Mouse (Mus musculus) CD4-positive naive resting alpha-beta T cell, adult 76 days (primary cell): ENCODE measurements around the gene Gm11541. TPM values are rescaled to one million over a fixed set of nuclear protein-coding genes. Genes with fewer than 3 reads are reported as not detected.

Source experiments
- total RNA-seq: library from RNA; stranded (reverse); gene quantifications from one replicate; pipeline ENCODE4 v1.2.4, GENCODE M21; 2023

The Gm11541 gene
- total RNA-seq = not detected

DNA sequence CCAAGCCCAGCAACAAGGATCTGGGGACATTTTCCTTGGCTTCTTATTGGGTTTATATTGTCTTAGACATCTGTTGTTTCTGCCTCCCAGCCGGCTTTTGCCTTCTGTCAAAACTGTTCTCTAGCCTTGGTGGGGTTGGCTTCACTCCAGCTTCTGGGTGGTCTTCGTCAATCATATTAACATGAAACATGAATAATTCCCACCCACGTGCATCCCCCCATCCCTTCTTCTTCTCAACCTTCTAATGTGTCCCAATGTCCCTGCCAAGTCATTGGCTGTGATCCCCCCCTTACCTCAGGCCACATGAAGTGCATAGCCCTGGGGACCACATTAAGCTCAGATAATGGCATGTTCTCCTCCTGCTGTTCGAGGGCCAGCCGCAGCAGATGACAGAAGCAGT is at the start of gene Gm11541:
Gene Gm11541 (minus strand): TSS at position 28 of the 400 bp plus-strand sequence.

DNA sequence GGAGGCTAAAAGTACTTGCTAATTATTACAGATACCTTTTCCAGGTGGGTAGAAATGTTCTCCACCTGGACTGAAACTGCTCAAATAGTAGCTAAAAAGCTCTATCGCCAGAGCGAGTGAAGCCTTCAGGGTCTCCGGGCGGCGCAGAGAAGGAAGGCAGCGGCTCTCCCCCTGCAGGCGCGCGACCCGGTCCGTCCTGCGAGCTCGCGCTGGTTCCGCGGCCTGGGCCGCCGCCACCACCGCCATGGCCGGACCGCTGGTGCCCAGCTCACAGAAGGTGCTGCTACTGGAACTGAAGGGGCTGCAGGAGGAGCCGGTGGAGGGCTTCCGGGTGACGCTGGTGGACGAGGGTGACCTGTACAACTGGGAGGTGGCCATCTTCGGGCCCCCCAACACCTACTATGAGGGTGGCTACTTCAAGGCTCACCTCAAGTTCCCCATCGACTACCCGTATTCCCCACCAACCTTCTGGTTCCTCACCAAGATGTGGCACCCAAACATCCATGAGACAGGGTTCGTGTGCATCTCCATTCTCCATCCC is 37.5 kb upstream of the Gm11541 start, which contains the start of gene Cdc34b:
Gene Cdc34b (plus strand): TSS at position 51 of the 541 bp plus-strand sequence.

DNA sequence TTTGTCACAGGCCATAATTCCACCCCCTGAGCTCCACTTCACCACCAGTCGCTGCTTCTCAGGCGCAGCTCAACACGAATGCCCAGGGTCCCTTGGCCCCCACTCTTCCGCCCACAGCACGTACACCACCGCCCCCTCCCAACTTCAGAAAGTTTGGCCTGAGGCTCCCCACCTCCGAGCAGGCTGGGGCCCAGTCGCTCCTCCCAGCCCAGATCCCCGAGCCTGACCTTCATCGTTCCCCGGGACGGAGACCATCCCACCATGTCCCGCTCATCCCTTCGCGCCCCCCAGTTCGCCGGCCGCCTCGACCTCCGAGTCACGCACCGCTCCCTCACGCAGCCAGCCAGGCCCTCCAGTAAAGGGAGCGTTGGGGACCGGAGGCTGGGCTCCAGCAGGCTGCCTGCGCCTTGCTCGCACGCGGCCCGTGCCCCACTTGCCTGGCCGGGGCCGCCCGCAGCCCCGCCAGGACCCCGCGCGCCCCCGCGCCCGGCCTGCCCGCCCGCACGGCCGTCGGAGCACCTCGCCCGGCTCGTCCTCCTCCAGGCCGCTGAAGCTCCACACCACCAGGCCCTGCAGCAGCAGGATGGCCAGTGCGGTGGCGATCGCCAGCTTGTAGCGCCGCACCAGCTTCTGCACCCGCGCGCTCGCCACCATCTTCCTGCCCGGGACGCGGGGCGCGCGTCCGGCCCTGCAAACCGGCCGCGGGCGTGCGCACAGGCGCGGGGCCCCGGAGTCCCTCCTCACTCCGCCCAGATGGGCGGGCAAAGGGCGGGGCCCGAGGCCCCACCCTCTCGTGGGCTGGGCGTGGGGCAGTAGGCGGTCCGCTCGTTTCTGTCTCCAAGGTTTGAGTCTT is 27.3 kb downstream of the Gm11541 start, which contains the start of gene Xylt2:
Gene Xylt2 (minus strand): TSS at position 762 of the 853 bp plus-strand sequence.

DNA sequence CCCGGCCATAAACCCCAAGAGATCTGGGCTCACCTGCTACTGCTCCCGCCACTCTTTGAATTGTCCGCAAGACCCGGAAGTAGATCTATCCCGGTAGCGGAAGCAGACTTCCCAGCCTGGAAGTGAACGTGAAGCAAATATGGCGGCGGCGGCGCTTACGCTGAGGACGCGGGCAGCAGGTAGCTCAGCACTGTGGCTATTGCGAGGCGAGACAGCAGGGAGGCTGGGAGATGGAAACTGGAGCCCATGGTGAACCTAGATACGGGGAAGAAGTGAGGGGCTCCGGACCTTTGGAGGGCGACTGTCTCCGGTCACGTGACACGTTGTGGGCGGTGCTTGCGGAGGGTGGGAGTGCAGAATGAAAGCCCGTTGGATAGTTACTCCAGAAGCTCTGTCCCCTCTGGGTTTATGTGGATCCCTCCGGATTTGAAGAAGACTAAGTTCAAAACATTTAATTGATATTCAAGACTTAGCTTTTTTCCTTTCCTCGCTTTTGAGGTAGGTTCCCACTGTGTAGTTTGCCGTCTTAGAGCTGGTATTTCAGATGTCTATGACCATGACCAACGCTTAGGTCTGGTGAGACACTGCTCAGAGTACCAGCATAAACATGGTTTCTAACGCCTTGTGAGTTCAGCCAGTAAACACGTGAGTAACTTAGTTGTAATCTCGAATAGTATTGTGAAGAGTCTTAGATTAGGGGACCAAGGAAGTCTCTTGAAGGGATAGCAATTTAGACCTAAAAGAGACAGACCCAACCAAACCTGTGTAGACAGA is 50.4 kb downstream of the Gm11541 start, which contains the start of the genes Mrpl27 and Eme1:
Gene Mrpl27 (plus strand): TSS at position 105 of the 774 bp plus-strand sequence.
Gene Eme1 (minus strand): TSS at position 302 of the 774 bp plus-strand sequence.

Other genes with a start within 250 kb of the Gm11541 start
- gene Cacna1g, start 230.3 kb downstream of the Gm11541 start, total RNA-seq = not detected
- gene Spata20, start 218.3 kb downstream of the Gm11541 start, total RNA-seq = not detected
- not detected for gene Epn3, start 204.5 kb downstream of the Gm11541 start, total RNA-seq
- gene Mycbpap, start 182.8 kb downstream of the Gm11541 start, total RNA-seq = not detected
- 4.3 TPM for gene Rsad1, start 155.2 kb downstream of the Gm11541 start, total RNA-seq
- not detected for gene Chad, start 139.5 kb downstream of the Gm11541 start, total RNA-seq
- 16.8 TPM for gene Acsf2, start 102.6 kb downstream of the Gm11541 start, total RNA-seq
- gene Lrrc59, start 74.7 kb downstream of the Gm11541 start, total RNA-seq = 54.0 TPM
- 22.6 TPM for gene Mrpl27, start 50.7 kb downstream of the Gm11541 start, total RNA-seq
- gene Eme1, start 50.5 kb downstream of the Gm11541 start, total RNA-seq = 1.5 TPM
- 48.9 TPM for gene Xylt2, start 27.0 kb downstream of the Gm11541 start, total RNA-seq
- not detected for gene Cdc34b, start 37.3 kb upstream of the Gm11541 start, total RNA-seq
- not detected for gene Tmem92, start 78.2 kb upstream of the Gm11541 start, total RNA-seq
- 0.91 TPM for gene Col1a1, start 231.7 kb upstream of the Gm11541 start, total RNA-seq